Mouse (Mus musculus) erythroblast, embryonic 14.5 days (primary cell): ENCODE measurements around the gene Hadhb. TPM values are rescaled to one million over a fixed set of nuclear protein-coding genes. Genes with fewer than 3 reads are reported as not detected.

Source experiments
- H3K27me3 ChIP-seq: 2 replicates; pipeline ENCODE4 v1.6.1; 2012; ENCODE audit warnings: inconsistent platforms; ENCODE audit not compliant: control insufficient read depth
- H3K36me3 ChIP-seq: 2 replicates; pipeline ENCODE4 v1.6.1; 2012; ENCODE audit warnings: mild to moderate bottlenecking, inconsistent platforms; ENCODE audit not compliant: control insufficient read depth
- H3K4me1 ChIP-seq: 2 replicates; pipeline ENCODE4 v1.6.1; 2012; ENCODE audit warnings: inconsistent platforms; ENCODE audit not compliant: control insufficient read depth
- H3K4me3 ChIP-seq: replicated peaks from 2 replicates; pipeline ENCODE3; 2012; ENCODE audit warnings: moderate library complexity, mild to moderate bottlenecking, inconsistent platforms
- H3K9me3 ChIP-seq: 2 replicates; pipeline ENCODE4 v1.6.1; 2012; ENCODE audit warnings: low read length, inconsistent platforms, mixed read lengths; ENCODE audit not compliant: control insufficient read depth
- GATA1 ChIP-seq: IDR thresholded peaks from 2 replicates; pipeline ENCODE4 v1.6.1; 2012; ENCODE audit warnings: low read length, inconsistent platforms, mixed read lengths
- TAL1 ChIP-seq: IDR thresholded peaks from 3 replicates; pipeline ENCODE4 v1.6.1; 2012; ENCODE audit warnings: low read length, inconsistent platforms, mixed read lengths
- polyA plus RNA-seq: library from polyadenylated mRNA; stranded (reverse); fragments of >175 nt; gene quantifications from 2 replicates; pipeline ENCODE4 v1.2.3, GENCODE M21; 2012

Hadhb gene
- polyA plus RNA-seq, 1 experiment, result 2.8 TPM

GRCm38 (mm10) chr5:30214889-30215288, 59.8 kb downstream of the Hadhb start:
- TF ChIP-seq GATA1 (no peak), TAL1 (no peak)
- no peaks in the 10 kb centered on the region for H3K4me1 ChIP-seq
- H3K36me3 ChIP-seq, result no peaks in the 10 kb centered on the region
- H3K4me3 ChIP-seq, result no peak overlapping the region
- no peaks in the 10 kb centered on the region for H3K9me3 ChIP-seq
- H3K27me3 ChIP-seq, result 0 out of 2 replicates have a peak, but pooled peaks cover 2% of the 10 kb centered on the region

- Histone ChIP-seq H3K27me3 (0 out of 2 replicates have a peak, but pooled peaks cover 2% of the 10 kb centered on the region), H3K36me3 (no peaks in the 10 kb centered on the region), H3K4me3 (no peak overlapping the region), H3K4me1 (no peaks in the 10 kb centered on the region), H3K9me3 (no peaks in the 10 kb centered on the region)
- TF ChIP-seq TAL1, result no peak
- TF ChIP-seq GATA1, result no peak
Observed at GRCm38 (mm10) chr5:30215970-30216369, 60.9 kb downstream of the Hadhb start.

GRCm38 (mm10) chr5:30219715-30220114, 64.7 kb downstream of the Hadhb start:
- H3K9me3 ChIP-seq, result no peaks in the 10 kb centered on the region
- TF ChIP-seq GATA1 (no peak), TAL1 (no peak)

DNA sequence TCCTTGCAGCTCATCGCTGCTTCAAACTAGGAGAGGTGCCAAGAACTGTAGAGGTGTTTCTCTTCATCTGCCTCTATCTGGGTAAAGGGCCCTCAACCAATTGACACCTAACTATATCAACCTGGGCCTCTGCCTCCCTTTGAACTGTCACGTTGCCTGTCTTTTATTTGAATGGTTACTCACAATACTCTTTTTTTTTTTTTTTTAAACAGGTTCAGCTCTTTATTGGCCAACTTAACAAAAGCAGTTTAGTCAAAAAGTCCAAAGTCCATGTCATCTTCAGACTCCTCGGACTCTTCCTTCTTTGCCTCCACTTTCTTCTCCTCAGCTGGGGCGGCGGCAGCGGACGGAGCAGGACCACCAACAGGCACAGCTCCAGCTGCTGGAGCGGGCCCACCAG, 65.6 kb downstream of the Hadhb start:
- H3K9me3 ChIP-seq, result no peaks in the 10 kb centered on the region
- no peaks in the 10 kb centered on the region for H3K4me1 ChIP-seq
- 0 out of 2 replicates have a peak, but pooled peaks cover 1% of the 10 kb centered on the region for H3K27me3 ChIP-seq
- H3K36me3 ChIP-seq, result no peaks in the 10 kb centered on the region; the same call in 1 of the 2 replicates
- TF ChIP-seq GATA1 (no peak), TAL1 (no peak)
- no peak overlapping the region for H3K4me3 ChIP-seq

More at GRCm38 (mm10) chr5:30219715-30220114, 64.7 kb downstream of the Hadhb start:
- no peaks in the 10 kb centered on the region for H3K4me1 ChIP-seq
- no peaks in the 10 kb centered on the region; the same call in 1 of the 2 replicates for H3K36me3 ChIP-seq
- H3K4me3 ChIP-seq, result no peak overlapping the region
- 0 out of 2 replicates have a peak, but pooled peaks cover 2% of the 10 kb centered on the region for H3K27me3 ChIP-seq

DNA sequence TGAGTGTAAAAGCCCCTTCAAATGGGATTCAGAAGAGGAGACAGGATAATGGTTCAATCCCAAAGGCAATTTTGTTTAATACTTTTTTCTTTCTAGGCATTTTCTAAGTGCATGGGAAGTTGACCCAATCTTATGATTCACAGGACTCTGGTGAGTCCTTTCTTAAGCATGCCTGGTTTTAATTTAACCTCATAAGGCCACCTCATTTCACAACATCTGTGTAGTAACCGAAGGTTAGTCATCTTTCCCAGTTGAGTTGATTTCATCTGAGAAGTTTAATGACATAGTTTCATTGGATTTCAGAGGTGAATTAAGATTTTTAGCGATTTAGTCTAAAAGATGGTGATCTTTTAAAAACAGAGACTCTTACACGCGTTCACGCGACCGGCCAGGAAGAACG, 67.6 kb downstream of the Hadhb start:
- Histone ChIP-seq H3K4me1 (no peaks in the 10 kb centered on the region), H3K9me3 (no peaks in the 10 kb centered on the region), H3K27me3 (no peaks in the 10 kb centered on the region), H3K4me3 (no peak overlapping the region), H3K36me3 (no peaks in the 10 kb centered on the region; the same call in 1 of the 2 replicates)
- TF ChIP-seq GATA1 (no peak), TAL1 (no peak)

DNA sequence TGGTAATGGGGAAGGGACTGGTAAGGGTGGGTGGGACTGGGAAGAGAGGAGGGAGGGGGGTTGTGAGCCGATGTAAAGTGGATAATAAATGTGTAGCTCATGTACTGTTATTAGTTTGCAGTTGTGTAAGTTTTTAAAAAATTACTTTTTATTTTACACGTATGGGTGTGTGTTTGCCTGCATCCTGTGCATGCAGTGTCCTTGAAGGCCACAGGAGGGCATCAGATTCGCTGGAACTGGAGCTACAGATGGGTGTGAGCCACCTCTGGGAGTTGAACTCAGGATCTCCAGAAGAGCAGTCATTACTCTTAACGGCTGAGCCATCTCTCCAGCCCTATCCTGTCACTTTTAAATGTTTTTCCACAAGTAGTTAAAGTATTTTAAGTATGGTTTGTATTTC, 75.9 kb downstream of the Hadhb start:
- TF ChIP-seq TAL1 (no peak), GATA1 (no peak)
- Histone ChIP-seq H3K36me3 (peaks cover 6% of the 10 kb centered on the region), H3K27me3 (no peaks in the 10 kb centered on the region), H3K4me1 (peaks cover 45% of the 10 kb centered on the region), H3K9me3 (peaks cover 3% of the 10 kb centered on the region), H3K4me3 (no peak overlapping the region)

DNA sequence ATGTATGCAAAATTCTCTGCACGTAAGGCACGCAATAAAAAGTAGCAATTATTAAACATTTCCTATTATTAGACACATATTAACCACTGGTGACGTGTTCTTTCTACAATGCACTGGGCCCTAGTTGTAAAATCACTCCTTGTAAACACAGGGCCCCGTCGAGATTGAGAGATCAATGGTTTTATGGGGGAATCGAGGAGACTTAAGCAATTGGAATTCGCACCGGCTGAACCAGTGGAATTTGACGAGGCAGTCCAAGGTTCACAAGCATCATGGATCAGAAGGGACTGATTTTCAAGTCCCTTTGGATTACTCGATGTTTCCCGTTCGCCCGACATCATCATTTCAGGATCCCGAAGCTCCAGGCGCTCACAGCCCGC, 76.8 kb downstream of the Hadhb start:
- H3K27me3 ChIP-seq, result no peaks in the 10 kb centered on the region
- H3K4me1 ChIP-seq, result peaks cover 52% of the 10 kb centered on the region
- TF ChIP-seq TAL1 (no peak), GATA1 (no peak)
- H3K4me3 ChIP-seq, result peak overlapping the region; percentile 93
- peaks cover 3% of the 10 kb centered on the region for H3K9me3 ChIP-seq
- peaks cover 12% of the 10 kb centered on the region for H3K36me3 ChIP-seq

DNA sequence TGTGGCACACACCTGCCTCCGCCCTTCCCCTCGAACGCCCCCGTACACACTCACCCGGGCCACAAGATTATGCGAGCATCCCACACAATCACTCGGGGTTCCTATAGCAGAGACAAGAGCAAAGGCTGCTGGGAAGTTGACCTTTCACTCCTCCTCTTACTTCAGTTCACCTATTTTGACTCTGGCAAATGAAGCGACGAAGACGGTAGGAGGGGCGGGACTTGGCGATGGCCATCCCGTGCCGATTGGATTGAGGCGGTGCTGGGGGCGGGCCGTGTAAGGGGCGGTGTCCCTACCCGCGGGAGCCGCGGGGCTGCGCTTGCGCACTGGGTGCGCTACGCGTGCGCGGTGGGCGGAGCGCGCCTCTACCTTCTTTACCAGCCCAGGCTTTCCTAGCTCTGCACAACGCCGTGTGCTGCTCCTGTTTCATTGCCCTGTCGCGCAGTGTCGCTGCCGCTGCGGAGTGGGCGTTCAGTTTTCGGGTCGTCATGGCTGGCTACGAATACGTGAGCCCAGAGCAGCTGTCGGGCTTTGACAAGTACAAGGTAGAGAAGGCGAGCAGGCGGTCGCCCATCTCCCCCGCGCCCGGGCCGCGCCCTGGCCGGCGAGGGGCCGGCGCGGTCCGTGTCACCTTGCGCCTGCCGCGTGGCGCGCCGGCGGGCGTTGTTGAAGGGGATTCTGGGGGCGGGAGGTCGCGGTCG, 77.4 kb downstream of the Hadhb start, which contains the start of gene Selenoi:
Gene Selenoi (plus strand): TSS at position 311 of the 701 bp plus-strand sequence.
- H3K36me3 ChIP-seq, result peaks cover 12% of the 10 kb centered on the region
- H3K4me1 ChIP-seq, result peaks cover 52% of the 10 kb centered on the region
- H3K9me3 ChIP-seq, result peaks cover 3% of the 10 kb centered on the region
- TF ChIP-seq TAL1 (no peak), GATA1 (no peak)
- H3K4me3 ChIP-seq, result peak within 1 kb of the TSS; percentile 93
- H3K27me3 ChIP-seq, result no peaks in the 10 kb centered on the region

DNA sequence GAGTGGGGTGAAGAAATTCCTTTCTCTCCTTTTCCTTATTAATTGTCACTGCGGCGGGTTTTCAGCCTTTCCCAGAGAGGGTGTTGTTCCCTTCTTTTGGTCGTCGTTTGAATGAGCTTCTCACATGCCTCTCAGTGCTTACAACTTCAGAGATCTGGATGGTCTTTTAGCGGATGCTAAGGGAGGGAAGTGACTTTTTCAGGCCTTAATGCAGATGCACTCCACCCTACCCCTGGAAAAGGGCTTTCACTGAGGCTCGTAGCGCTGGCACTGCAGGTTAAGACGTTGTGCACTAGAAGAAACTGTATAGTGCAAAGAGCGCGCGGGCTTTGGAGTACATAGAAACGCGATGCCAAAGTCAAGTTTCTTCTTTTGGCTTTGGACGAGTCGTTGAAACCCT, 78.0 kb downstream of the Hadhb start:
- TF ChIP-seq TAL1 (no peak), GATA1 (no peak)
- peaks cover 12% of the 10 kb centered on the region for H3K36me3 ChIP-seq
- H3K27me3 ChIP-seq, result no peaks in the 10 kb centered on the region
- H3K4me3 ChIP-seq, result peak overlapping the region; percentile 93
- H3K9me3 ChIP-seq, result peaks cover 3% of the 10 kb centered on the region
- H3K4me1 ChIP-seq, result peaks cover 52% of the 10 kb centered on the region

DNA sequence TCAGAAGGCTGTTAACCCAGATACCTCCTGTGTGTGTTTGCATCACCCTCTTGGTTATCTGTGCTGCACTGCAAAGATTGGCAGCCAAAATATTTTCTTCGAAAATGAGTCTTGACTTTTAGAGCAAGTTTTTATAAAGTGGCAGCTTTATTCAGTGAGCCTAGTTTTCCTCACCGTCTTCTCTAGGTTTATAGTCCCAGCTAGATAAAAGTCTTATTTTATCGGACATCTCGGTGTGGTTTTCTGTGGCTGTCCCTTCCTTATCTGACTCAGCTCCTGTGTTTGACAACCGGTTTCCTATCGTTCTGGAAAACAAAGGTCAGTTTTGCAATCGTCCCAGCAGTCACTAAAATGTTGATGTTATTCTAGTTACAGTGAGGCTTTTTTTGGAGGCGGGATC, 78.9 kb downstream of the Hadhb start:
- Histone ChIP-seq H3K4me3 (peak overlapping the region; percentile 93), H3K9me3 (peaks cover 3% of the 10 kb centered on the region), H3K27me3 (no peaks in the 10 kb centered on the region), H3K4me1 (peaks cover 54% of the 10 kb centered on the region), H3K36me3 (peaks cover 19% of the 10 kb centered on the region)
- TF ChIP-seq GATA1 (no peak), TAL1 (no peak)

Other genes starting within 250 kb of the Hadhb start
- gene Il6, start 142.1 kb upstream of the Hadhb start, polyA plus RNA-seq, result 0.02 and 0.14 TPM in 2 replicates
- gene Tyms, start 81.6 kb upstream of the Hadhb start, polyA plus RNA-seq, result 9.5 and 11.7 TPM in 2 replicates
- 0.02 TPM in 1 of 2 replicates, not detected in the other for gene Garem2, start 50.1 kb upstream of the Hadhb start, polyA plus RNA-seq
- not detected in 2 replicates for gene 3110082J24Rik, start 49.2 kb upstream of the Hadhb start, polyA plus RNA-seq
- 3.3 and 6.4 TPM in 2 replicates for gene Hadha, start 86 bp upstream of the Hadhb start, polyA plus RNA-seq
- gene Adgrf3, start 50.5 kb downstream of the Hadhb start, polyA plus RNA-seq, result not detected in 2 replicates
- gene Selenoi, start 77.3 kb downstream of the Hadhb start, polyA plus RNA-seq, result 0.07 and 0.12 TPM in 2 replicates
- not detected in 2 replicates for gene Drc1, start 126.1 kb downstream of the Hadhb start, polyA plus RNA-seq